Mouse (Mus musculus) naive thymus-derived CD4-positive, alpha-beta T cell, adult 2 months (primary cell): Measurements from ENCODE around the gene Itgal.
"Not testable (repeated sequence)": the region's sequence is repeated elsewhere in the genome, so short reads cannot be mapped to it uniquely, and the experiment has no call there.

ENCODE experiments used
- DNase-seq: peaks from one replicate; pipeline ENCODE4 v3.0.0-alpha.2; 2011; ENCODE audit warnings: low read depth

The Itgal gene

DNA sequence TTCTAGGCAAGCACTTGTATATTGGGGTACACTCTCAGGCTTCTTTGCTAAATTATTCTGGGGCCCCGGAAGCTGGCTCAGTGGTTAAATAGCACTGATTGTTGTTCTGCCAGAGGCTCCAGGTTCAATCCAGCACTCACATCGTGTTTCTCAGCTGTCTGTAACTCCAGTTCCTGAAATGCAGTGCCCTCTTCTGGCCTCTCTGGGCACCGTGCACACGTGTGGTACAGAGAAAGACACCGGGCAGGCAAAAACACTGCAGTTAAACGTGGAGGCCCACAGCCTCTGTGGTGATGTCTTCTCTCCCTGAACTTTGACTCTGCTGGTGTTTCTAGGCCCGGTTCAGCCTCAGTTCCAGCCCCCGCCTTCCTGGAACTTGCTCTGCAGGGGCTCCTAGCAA, 17.7 kb upstream of the Itgal start:
- peak; percentile 86 for DNase-seq

DNA sequence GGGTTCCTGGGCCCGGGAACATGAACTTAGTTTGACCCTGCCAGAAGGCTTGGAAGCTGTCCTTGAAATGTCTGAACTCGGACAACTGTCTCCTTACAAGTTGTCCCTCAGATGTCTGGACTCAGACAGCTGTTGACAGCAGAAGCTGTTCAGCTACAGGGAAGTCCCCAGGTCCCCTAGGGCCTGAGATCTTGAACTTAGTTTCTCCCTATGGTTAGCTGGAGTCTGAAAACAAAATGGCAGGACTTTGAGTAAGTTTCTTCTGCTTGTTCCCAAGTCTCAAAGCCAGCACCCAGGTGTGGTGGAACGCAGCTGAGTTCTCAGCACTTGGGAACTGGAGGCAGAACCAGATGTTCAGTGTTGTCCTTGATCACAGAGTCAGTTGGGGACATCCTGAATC, 16.0 kb upstream of the Itgal start:
- DNase-seq: no peak

DNA sequence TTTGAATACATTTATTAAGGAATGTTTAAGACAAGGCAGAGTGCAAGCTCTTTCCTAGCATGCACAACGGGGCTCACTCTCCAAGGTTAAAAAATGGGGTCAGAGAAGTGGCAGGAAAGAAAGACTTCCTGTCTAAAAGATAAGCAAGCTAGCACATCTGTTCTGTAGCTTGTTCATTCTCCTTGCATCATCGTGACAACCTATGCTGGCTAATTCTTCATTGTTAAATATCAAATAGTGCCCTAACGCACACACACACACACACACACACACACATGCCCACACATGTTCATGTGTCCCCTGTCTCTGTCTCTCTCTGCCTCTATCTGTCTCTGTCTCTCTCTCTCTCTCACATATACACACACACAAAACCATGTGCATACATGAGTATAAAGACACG, 14.9 kb upstream of the Itgal start:
- peak; percentile 64 for DNase-seq

DNA sequence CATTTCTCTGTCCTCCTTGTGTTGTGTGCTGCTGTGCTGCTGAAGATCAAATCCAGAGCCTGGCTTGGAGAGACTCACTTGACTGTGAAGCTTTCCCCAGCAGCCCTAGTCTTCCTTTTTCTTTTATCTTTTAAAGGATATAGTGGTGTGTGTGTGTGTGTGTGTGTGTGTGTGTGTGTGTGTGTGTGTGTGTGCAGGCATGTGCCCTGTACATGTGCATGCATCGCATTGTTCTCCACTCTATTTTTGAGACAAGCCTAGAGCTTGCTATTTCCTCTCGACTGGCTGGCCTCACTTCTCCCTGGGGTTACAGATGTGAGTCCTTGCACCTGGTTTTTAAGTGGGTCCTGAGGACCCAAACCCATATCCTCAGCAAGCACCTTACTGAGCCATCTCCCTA, 13.9 kb upstream of the Itgal start:
- peak; percentile 53 for DNase-seq

DNA sequence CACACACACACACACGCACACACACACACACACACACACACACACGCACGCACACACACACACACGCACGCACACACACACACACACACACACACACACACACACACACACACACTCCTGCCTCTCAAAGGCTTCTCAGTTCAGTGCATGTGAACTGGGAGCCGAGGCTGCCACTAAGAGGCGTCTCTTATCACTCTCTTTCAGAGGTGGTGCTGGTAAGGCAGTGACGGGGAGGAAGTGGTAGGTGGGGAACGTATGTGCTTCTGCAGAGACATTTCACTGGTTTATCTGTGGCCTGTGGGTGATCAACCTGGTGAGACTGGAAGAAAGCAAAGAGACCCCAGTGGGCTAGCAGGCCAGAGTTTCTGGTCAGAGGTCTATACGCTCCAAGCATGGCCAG, 10.9 kb upstream of the Itgal start:
- DNase-seq: peak; percentile 90

DNA sequence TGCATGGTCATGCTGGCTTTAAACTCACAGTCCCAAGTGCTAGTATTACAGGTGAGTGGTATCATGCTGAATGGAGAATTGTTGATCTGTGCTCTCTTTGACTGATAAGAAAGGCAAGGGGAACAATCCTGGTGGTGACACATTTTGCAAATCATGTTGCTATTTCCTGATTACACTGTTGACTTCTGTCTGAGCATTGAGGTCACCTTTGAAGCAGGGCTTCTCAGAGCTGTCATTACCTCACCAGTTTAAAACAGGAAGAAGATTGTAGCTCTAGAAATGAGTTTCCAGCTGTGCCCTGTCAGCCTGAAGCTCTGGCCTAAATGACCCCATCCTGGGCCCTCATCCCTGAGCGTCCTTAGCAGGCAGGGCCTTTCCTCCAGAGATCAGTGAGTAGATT, 8.1 kb upstream of the Itgal start:
- peak; percentile 86 for DNase-seq

DNA sequence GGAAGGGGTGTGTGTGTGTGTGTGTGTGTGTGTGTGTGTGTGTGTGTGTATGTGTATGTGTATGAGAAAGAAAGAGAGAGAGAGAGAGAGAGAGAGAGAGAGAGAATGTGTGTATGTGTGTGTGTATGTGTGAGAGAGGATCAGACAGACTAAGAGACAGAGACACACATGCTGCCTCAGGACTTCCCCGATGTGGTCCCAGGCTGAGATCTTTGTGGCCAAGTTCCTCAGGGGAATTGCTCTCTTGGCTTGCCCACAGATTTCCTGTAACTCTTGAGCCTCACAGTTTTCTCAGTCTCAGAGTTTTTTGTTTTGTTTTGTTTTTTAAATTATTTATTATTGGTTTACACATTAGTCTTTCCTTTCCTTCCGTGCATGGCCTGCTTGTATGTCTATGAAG, 6.8 kb upstream of the Itgal start:
- DNase-seq: peak; percentile 38

DNA sequence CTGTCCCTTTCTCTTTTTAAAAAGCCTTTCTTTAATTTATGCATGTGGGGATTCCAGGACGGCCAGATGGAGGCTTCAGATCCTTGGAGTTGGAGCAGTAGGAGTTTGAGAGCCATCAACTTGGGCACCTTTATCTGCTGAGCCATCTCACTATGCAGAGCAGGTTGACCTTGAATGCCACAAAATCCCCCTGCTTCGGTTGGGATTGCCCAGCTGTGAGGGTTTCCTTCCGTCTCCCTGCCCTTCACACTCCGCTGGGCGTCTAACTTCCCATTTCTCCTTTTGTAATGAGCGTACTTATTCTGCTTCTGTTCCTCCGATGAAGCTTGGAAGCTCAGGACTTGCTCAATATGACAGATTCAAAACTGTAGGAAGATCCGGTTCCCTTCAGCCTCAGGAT, 5.9 kb upstream of the Itgal start:
- no peak for DNase-seq

DNA sequence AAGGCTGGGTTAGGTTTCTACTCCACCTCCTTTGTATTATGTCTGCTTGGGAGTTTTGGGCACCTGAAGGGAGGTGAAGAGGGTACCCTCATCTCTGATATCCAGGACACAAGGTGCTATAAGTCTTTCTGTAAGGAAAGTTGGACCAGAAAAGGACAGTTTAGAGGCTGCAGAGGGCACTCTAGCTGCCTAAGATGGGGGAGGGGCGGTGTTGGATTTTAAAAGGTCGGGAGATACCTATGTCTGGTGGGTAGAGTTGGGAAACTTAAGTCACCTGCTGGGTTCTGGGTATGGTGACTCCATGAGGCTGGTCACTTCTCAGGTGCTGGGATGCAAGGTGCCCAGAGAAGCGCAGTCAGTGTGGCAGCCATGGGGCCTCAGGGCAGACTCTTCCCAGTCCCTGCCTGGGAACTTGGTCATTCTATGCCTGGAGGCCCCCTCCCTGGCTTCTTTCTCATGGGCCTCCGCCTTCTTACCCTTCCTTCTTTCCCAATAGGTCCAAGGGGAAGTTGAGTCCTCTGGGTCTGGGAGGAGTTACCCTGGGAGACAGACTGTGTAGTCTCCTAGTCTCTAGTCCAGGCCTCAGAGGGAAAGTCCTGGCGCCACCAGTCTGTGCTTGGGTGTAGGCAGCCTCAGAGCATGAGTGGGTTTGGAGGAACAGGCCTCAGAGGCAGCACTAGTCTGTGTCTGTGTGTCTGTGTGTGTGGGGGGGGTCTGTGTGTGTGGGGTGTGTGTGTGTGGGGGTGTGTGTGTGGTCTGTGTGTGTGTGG, 911 bp downstream of the Itgal start:
- DNase-seq: peak; percentile 41

DNA sequence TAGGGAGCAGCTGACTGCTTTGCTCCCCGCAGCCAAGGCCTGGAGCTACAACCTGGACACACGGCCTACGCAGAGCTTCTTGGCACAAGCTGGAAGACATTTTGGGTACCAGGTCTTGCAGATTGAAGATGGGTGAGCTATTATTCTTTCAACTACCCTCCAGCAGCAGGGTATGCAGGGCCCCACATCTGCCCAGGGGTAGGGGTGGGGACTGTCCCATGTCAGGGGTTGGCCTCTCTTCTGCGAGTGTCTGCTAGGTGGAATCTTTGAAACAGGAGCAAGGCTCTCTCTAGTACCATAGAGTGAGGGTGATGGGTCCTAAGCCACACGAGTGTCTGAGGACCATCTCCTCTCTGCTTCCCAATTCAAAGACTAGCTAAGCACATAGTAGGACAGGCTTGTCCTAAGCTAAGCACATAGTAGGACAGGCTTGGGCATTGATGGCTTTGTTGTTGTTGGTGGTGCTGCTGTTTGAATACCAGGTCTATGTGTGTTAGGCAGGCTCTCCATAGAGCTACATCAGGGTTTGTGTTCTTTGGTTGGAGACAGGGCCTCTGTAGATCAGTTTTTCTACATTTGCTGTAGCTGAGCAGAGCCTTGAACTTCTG, 1.6 kb downstream of the Itgal start:
- peak; percentile 38 for DNase-seq

DNA sequence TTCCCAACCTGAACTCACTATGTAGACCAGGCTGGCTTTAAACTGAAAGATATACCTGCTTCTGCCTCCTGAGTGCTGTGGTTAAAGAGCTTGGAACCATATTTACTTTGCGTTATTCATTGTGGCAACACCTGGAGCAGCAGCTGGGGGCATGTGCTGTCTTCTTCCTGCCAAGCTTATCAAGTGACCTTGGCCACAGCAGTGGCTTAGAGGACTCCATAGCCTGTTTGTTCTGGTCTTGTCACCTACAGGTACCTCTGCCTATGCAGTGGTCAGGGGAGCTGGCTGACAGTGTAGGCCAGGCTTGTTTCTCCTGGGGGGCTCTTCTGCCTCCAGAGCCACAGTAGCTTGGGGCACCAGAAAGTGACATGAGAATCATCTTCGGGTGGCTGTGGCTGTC, 12.4 kb downstream of the Itgal start:
- DNase-seq: no peak

DNA sequence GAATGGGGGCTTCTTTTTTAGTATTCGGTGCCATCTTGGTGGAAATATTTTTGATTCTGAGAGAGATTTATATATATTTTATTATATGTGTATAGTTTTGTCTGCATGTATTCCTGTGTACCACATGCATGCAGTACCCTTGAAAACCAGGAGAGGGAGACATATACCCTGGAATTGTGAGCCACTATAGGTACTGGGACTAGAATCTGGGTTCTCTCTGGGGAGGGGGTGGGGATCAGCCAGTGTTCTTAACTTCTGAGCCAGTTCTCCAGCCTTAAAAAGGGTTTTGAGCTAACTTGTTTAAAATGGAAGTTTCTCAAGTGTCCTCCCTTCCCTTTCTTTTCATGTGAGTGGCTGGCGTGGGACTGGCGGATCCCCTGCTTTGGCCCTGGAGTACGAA, 12.8 kb downstream of the Itgal start:
- DNase-seq: peak; percentile 81

DNA sequence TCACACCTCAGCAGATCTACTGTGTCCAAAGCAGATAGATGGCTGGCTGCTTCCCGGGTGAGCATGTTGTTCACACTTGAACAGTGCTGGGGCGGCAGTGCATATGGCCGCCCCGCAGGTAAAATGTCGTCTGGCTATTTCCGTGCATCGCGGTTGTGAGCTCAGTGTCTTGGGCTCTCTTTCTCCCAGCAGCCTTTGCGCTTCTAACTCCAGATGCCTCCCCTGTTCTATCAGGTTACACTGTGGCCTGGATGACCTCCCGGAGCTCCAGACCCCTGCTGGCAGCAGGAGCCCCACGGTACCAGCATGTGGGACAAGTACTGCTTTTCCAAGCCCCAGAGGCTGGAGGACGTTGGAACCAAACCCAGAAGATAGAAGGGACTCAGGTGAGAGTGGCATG, 13.9 kb downstream of the Itgal start:
- no peak for DNase-seq

DNA sequence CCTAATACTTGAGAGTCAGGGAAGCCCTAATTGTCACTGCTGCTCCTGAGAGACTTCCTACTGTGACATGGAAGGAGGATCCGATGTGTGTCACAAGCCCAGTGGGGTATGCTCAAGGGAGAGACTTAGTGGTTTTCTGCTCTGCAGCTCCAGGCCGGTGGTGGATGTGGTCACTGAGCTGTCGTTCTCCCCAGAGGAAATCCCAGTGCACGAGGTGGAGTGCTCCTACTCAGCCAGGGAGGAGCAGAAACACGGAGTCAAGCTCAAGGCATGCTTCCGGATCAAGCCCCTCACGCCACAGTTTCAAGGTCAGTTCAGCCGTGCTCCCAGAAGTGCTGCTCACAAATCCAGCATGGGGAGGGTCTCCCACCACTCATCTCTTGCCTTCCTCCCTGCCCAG, 17.9 kb downstream of the Itgal start:
- DNase-seq: no peak

DNA sequence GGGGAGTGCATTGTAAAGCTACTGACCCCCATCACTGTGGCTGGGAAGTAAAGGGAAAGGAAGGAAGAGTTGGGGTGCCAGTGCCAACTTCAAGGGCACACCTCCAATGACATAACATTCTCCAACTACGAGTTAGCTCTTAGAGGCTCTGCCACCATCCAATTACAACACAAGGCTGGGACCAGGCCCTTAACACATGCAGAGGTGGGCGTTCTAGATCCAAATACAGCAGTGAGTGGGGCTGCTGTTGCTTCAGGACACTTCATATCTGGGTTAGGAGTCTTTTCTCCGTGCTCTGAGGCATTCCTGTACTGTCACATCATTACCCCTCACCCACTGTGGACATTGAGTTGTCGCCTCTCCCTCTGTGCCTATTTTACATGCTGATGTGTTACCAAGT, 25.0 kb downstream of the Itgal start:
- no peak for DNase-seq

DNA sequence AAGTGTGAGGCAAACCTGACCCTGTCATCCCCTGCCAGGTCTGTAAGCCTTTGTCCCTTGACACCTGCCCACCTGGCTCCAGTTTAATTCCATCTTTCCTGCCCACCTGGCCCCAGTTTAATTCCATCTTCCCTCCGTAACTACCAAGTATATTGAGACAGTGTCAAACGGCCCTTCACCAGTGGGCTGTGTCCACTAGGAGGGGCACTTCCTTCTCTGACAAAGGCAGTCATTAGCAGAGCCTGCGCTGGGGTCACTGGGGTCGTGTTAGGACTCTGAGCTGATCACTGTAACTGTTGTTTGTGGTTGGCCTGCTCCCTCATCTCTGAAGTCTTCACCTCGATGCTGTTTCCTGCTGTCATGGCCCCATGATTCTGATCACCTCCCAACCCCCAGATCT, 26.0 kb downstream of the Itgal start:
- no peak for DNase-seq

DNA sequence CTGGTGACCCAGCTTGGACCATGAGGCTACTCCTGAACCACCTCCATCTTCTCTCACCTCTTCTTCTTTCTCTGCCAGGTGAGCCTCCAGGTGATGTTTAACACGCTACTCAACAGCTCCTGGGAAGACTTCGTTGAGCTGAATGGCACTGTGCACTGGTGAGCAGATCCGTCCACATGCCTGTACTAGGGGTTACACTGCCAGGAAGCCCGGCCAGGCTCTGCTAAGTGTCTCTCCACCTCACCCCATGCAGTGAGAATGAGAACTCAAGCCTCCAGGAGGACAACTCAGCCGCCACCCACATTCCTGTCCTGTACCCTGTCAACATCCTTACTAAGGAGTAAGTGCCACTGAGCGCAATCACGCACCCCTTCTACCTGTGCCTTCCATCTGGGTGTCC, 28.9 kb downstream of the Itgal start:
- no peak for DNase-seq

DNA sequence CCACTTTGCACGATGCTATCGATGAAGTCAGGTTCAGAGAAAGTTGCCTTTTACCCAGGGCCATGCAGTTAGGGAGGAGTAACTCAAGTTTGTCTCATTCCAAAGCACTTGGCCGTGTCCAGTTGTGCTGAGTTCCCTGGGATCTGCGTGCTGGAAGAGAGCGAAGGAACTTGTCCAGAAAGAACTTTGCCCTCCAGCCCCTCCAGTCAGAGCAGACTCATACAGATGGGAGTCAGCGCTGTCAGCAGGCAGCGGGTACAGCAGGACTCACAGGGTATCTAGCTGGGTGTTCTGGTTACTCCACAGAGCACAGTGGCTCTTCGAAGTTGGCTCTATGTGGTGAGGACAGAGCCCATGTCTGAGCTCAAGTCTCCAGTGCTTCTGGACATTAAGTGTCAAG, 29.5 kb downstream of the Itgal start:
- no peak for DNase-seq

DNA sequence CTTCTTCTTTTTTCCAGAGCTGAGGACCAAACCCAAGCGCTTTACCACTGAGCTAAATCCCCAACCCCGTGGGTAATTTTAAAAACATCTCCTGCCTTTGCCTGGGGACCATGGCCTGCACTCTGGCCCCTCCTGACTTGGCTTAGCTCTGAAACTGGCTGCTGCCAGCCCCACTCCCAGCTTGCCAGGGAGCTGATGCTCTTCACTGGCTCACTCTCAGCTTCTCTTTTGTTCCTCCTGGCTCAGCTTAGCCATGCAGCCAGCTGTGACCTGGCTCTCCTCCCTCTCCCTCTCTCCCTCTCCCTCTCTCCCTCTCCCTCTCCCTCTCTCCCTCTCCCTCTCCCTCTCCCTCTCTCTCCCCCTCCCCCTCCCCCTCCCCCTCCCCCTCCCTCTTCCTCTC, 30.6 kb downstream of the Itgal start:
- DNase-seq: no peak

DNA sequence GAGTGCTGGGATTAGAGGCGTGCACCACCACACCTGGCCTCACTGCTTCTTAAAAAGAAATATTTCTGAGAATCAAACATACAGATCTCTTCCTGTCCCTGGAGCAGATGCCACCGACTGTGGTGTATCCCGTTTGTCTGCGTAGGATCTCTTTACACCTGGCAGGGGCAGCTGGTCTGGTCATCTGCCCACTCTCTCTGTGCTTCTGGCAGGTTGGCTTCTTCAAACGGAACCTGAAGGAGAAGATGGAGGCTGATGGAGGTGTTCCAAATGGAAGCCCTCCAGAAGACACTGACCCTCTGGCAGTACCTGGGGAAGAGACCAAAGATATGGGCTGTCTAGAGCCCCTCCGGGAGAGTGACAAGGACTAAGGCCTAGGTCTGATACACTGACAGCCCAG, 37.2 kb downstream of the Itgal start:
- no peak for DNase-seq

DNA sequence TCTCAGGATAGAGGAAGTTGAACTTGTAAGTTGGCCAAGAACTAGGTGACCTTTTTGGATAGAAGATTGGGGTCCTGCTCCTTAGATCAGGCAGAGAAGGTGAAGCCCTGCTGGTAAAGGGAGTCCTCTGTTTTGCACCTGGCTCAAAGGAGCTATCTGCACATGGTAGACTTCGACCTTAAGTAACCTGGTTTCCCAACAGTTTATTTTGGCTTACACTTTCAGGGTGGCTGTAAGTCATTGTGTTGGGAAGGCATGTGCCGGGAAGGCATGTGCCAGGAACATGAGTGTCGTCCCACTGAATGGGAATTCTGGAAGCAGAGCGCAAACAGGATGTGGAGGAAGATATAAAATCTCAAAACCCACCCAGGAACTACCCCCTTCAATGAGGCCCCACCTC, 39.5 kb downstream of the Itgal start:
- DNase-seq: no peak

DNA sequence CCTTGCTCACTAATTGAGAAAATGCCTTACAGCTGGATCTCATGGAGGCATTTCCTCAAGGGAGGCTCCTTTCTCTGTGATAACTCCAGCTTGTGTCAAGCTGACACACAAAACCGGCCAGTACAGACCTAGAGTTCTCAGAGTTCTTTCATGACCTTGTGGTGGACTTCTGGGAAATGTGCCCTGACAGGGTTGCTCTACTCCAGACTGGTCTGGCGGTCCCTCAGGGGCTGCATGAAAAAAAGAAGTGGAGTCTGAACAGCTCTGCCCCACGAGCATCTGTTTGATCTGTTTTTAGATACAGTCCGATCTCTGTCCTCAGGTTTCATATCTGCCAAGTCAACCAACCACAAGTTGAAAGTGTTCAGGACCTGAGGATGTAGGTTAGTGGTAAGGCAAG, 41.6 kb downstream of the Itgal start:
- DNase-seq: no peak

DNA sequence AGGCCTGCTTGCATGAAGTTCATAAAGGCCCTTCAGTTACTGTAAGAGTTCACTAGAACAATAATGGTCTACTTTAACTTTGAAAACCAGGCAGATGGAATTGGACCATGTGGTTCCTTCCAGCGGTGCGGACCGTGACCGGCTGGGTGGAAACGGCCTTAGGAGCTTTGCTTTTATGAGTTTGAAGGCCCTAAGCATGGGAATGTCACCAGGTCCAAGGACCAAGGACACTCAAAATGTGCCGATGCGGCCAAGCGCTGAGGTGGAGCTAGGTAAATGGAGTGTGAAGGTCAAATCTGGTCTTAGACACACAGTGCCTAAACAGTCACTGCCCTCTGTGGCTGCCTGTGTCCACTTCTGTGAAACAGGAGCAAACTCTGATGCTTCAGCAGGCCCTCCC, 45.3 kb downstream of the Itgal start:
- DNase-seq: no peak

DNA sequence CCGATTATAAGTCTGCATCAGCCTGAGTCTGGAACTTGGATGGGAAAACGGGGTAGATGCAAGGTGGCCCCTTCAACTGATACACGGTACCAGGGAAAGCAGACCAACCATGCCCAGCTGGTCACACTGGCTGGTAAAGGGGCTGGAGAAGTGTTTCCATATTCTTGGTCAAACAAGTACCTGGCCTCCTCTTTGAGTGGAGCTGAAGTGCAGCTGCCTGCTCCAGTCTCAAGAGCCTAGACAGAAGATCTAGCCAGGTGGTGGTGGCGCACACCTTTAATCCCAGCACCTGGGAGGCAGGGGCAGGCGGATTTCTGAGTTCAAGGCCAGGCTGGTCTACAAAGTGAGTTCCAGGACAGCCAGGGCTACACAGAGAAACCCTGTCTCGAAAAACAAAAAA, 45.8 kb downstream of the Itgal start:
- DNase-seq: not testable (repeated sequence)
